Mouse (Mus musculus) liver, embryonic 13.5 days (tissue): ENCODE measurements around the gene Ciao2a. TPM values are rescaled to one million over a fixed set of nuclear protein-coding genes. Genes with fewer than 3 reads are reported as not detected.
A peak's percentile ranks its signal among the peaks of the same experiment; 100 is the strongest.

Source experiments
- ATAC-seq: fragments of 200-750 bp; cut with Nextera tagmentation; 2 replicates; pipeline ENCODE4 v1.8.0; 2017; ENCODE audit warnings: low read depth, mild to moderate bottlenecking, moderate number of reproducible peaks, moderate library complexity
- DNase-seq: peaks from one replicate; pipeline ENCODE4 v3.0.0; 2022
- H3K27ac ChIP-seq: fragments of 300-500 bp; sonication (generic); 2 replicates; pipeline ENCODE4 v1.5.1; 2015; ENCODE audit warnings: moderate library complexity, mild to moderate bottlenecking, inconsistent platforms
- H3K27me3 ChIP-seq: fragments of 300-500 bp; sonication (generic); 2 replicates; pipeline ENCODE4 v1.6.1; 2015; ENCODE audit warnings: mild to moderate bottlenecking, inconsistent platforms
- H3K36me3 ChIP-seq: fragments of 300-500 bp; sonication (generic); 2 replicates; pipeline ENCODE4 v1.6.1; 2015; ENCODE audit warnings: mild to moderate bottlenecking, inconsistent platforms
- H3K4me1 ChIP-seq: fragments of 300-500 bp; sonication (generic); replicated peaks from 2 replicates; pipeline ENCODE4 v1.6.1; 2015; ENCODE audit warnings: inconsistent platforms
- H3K4me2 ChIP-seq: fragments of 300-500 bp; sonication (generic); 2 replicates; pipeline ENCODE4 v1.6.1; 2015; ENCODE audit warnings: inconsistent platforms, mild to moderate bottlenecking, moderate library complexity
- H3K4me3 ChIP-seq: fragments of 300-500 bp; sonication (generic); replicated peaks from 2 replicates; pipeline ENCODE4 v1.5.1; 2015; ENCODE audit warnings: mild to moderate bottlenecking, inconsistent platforms
- H3K9ac ChIP-seq: fragments of 300-500 bp; sonication (generic); 2 replicates; pipeline ENCODE4 v1.6.1; 2015; ENCODE audit warnings: mild to moderate bottlenecking, inconsistent platforms
- H3K9me3 ChIP-seq: fragments of 300-500 bp; sonication (generic); replicated peaks from 2 replicates; pipeline ENCODE4 v1.6.1; 2016; ENCODE audit warnings: inconsistent platforms
- WGBS: fragments of 180-500 bp; shearing (Covaris S2); methylation state at CpG from one replicate; pipeline ENCODE4 v1.1.7; 2015; ENCODE audit not compliant: insufficient replicate concordance; 5-methylcytosine and 5-hydroxymethylcytosine counted together
- polyA plus RNA-seq: library from polyadenylated mRNA; unstranded; fragments of >200 nt; fragmentation: Nextera tagmentation; extraction: Ambion mirVana; gene quantifications from 2 replicates; pipeline ENCODE4 v1.2.1, GENCODE M21; 2015

The Ciao2a gene
- polyA plus RNA-seq, 1 experiment from 2014 or later: 196 TPM

GRCm38 (mm10) chr9:66092664-66093063, 33.7 kb upstream of the Ciao2a start:
- peak overlapping the region; percentile 6; the same call in 1 of the 2 replicates for H3K27ac ChIP-seq
- no peak overlapping the region for H3K4me2 ChIP-seq
- H3K4me3 ChIP-seq: no peak overlapping the region
- DNase-seq (no peak), ATAC-seq (0 out of 2 replicates have a peak, but pooled peaks have one; percentile 40)
- H3K9me3 ChIP-seq: no peaks in the 10 kb centered on the region
- peaks cover 21% of the 10 kb centered on the region for H3K4me1 ChIP-seq
- H3K36me3 ChIP-seq: peaks cover 96% of the 10 kb centered on the region
- no peaks in the 10 kb centered on the region for H3K27me3 ChIP-seq
- 83% methylated on average over 2 of the region's 2 CpGs for WGBS
- 0 out of 2 replicates have a peak overlapping the region, but pooled peaks have one; percentile 4 for H3K9ac ChIP-seq

GRCm38 (mm10) chr9:66101577-66101976, 24.8 kb upstream of the Ciao2a start:
- Histone ChIP-seq H3K4me3 (no peak overlapping the region), H3K4me2 (no peak overlapping the region), H3K27me3 (no peaks in the 10 kb centered on the region), H3K36me3 (peaks cover 87% of the 10 kb centered on the region), H3K27ac (no peak overlapping the region), H3K9ac (no peak overlapping the region), H3K4me1 (peaks cover 23% of the 10 kb centered on the region), H3K9me3 (no peaks in the 10 kb centered on the region)
- DNase-seq (no peak), ATAC-seq (no peak)
- WGBS: 86% methylated on average over 8 of the region's 8 CpGs

- no peak overlapping the region for H3K27ac ChIP-seq
- no peak overlapping the region for H3K4me2 ChIP-seq
- no peak overlapping the region for H3K9ac ChIP-seq
- peaks cover 23% of the 10 kb centered on the region for H3K4me1 ChIP-seq
- H3K9me3 ChIP-seq: no peaks in the 10 kb centered on the region
- 84% methylated on average over 6 of the region's 6 CpGs for WGBS
- H3K4me3 ChIP-seq: no peak overlapping the region
- H3K36me3 ChIP-seq: peaks cover 86% of the 10 kb centered on the region
- no peak for DNase-seq
- H3K27me3 ChIP-seq: no peaks in the 10 kb centered on the region
- ATAC-seq: no peak
Observed at GRCm38 (mm10) chr9:66102668-66103067, 23.7 kb upstream of the Ciao2a start.

GRCm38 (mm10) chr9:66104601-66105000, 21.8 kb upstream of the Ciao2a start:
- WGBS: 86% methylated on average over 4 of the region's 4 CpGs
- Histone ChIP-seq H3K9me3 (no peaks in the 10 kb centered on the region), H3K27ac (peak overlapping the region; percentile 65; the same call in 1 of the 2 replicates), H3K4me2 (no peak overlapping the region), H3K27me3 (no peaks in the 10 kb centered on the region), H3K36me3 (peaks cover 90% of the 10 kb centered on the region), H3K4me1 (peaks cover 23% of the 10 kb centered on the region), H3K9ac (no peak overlapping the region), H3K4me3 (no peak overlapping the region)
- ATAC-seq (peak; percentile 68; the same call in 1 of the 2 replicates), DNase-seq (no peak)

GRCm38 (mm10) chr9:66105168-66105567, 21.2 kb upstream of the Ciao2a start:
- H3K27ac ChIP-seq: peak overlapping the region; percentile 65
- no peak overlapping the region for H3K4me2 ChIP-seq
- 91% methylated on average over 8 of the region's 8 CpGs for whole genome bisulfite sequencing
- H3K4me1 ChIP-seq: peaks cover 26% of the 10 kb centered on the region
- H3K4me3 ChIP-seq: no peak overlapping the region
- DNase-seq (no peak), ATAC-seq (no peak)
- no peak overlapping the region for H3K9ac ChIP-seq
- H3K36me3 ChIP-seq: peaks cover 86% of the 10 kb centered on the region
- H3K9me3 ChIP-seq: no peaks in the 10 kb centered on the region
- no peaks in the 10 kb centered on the region for H3K27me3 ChIP-seq

- H3K9me3 ChIP-seq: no peaks in the 10 kb centered on the region
- H3K27ac ChIP-seq: no peak overlapping the region
- no peaks in the 10 kb centered on the region for H3K27me3 ChIP-seq
- peaks cover 65% of the 10 kb centered on the region for H3K36me3 ChIP-seq
- H3K9ac ChIP-seq: no peak overlapping the region
- DNase-seq (no peak), ATAC-seq (no peak)
- 95% methylated on average over 1 of the region's 1 CpGs for WGBS
- H3K4me1 ChIP-seq: peaks cover 28% of the 10 kb centered on the region
- no peak overlapping the region for H3K4me2 ChIP-seq
- H3K4me3 ChIP-seq: no peak overlapping the region
Observed at GRCm38 (mm10) chr9:66109574-66109973, 16.8 kb upstream of the Ciao2a start.

- DNase-seq (no peak), ATAC-seq (no peak)
- 53% methylated on average over 8 of the region's 8 CpGs for WGBS
Observed at GRCm38 (mm10) chr9:66110126-66110525, 16.3 kb upstream of the Ciao2a start.

GRCm38 (mm10) chr9:66110611-66111379, 15.6 kb upstream of the Ciao2a start:
- Histone ChIP-seq H3K9ac (no peak overlapping the region), H3K4me1 (peaks cover 24% of the 10 kb centered on the region), H3K27ac (peak overlapping the region; percentile 5; the same call in 1 of the 2 replicates), H3K36me3 (peaks cover 64% of the 10 kb centered on the region), H3K27me3 (no peaks in the 10 kb centered on the region), H3K4me3 (no peak overlapping the region), H3K4me2 (no peak overlapping the region), H3K9me3 (no peaks in the 10 kb centered on the region)
- no peak for ATAC-seq
- WGBS: 77% methylated on average over 8 of the region's 8 CpGs
- DNase-seq: no peak

More at GRCm38 (mm10) chr9:66110126-66110525, 16.3 kb upstream of the Ciao2a start:
- H3K27ac ChIP-seq: peak overlapping the region; percentile 5; the same call in 1 of the 2 replicates
- H3K9me3 ChIP-seq: no peaks in the 10 kb centered on the region
- H3K36me3 ChIP-seq: peaks cover 65% of the 10 kb centered on the region
- H3K4me3 ChIP-seq: no peak overlapping the region
- no peak overlapping the region for H3K4me2 ChIP-seq
- H3K27me3 ChIP-seq: no peaks in the 10 kb centered on the region
- H3K9ac ChIP-seq: no peak overlapping the region
- H3K4me1 ChIP-seq: peaks cover 28% of the 10 kb centered on the region

GRCm38 (mm10) chr9:66114341-66114740, 12.1 kb upstream of the Ciao2a start:
- Histone ChIP-seq H3K4me1 (peaks cover 43% of the 10 kb centered on the region), H3K9me3 (no peaks in the 10 kb centered on the region), H3K4me3 (no peak overlapping the region), H3K27me3 (no peaks in the 10 kb centered on the region), H3K36me3 (peaks cover 49% of the 10 kb centered on the region), H3K27ac (no peak overlapping the region), H3K4me2 (no peak overlapping the region), H3K9ac (no peak overlapping the region)
- ATAC-seq: no peak
- 47% methylated on average over 3 of the region's 3 CpGs for WGBS
- DNase-seq: no peak

- 76% methylated on average over 8 of the region's 8 CpGs for WGBS
- peak overlapping the region; percentile 41 for H3K27ac ChIP-seq
Observed at GRCm38 (mm10) chr9:66116890-66117289, 9.5 kb upstream of the Ciao2a start.

GRCm38 (mm10) chr9:66119498-66119897, 6.9 kb upstream of the Ciao2a start:
- H3K4me3 ChIP-seq: no peak overlapping the region
- peaks cover 30% of the 10 kb centered on the region for H3K36me3 ChIP-seq
- H3K9me3 ChIP-seq: no peaks in the 10 kb centered on the region
- DNase-seq (no peak), ATAC-seq (no peak)
- H3K27ac ChIP-seq: peak overlapping the region; percentile 79
- H3K4me1 ChIP-seq: peaks cover 74% of the 10 kb centered on the region
- H3K9ac ChIP-seq: peak overlapping the region; percentile 46; the same call in 1 of the 2 replicates
- no peaks in the 10 kb centered on the region for H3K27me3 ChIP-seq
- WGBS: 68% methylated on average over 2 of the region's 2 CpGs
- peak overlapping the region; percentile 36 for H3K4me2 ChIP-seq

More at GRCm38 (mm10) chr9:66116890-66117289, 9.5 kb upstream of the Ciao2a start:
- Histone ChIP-seq H3K4me2 (no peak overlapping the region), H3K4me3 (no peak overlapping the region), H3K4me1 (peaks cover 57% of the 10 kb centered on the region), H3K9me3 (no peaks in the 10 kb centered on the region), H3K9ac (no peak overlapping the region), H3K36me3 (peaks cover 40% of the 10 kb centered on the region), H3K27me3 (no peaks in the 10 kb centered on the region)
- ATAC-seq (no peak), DNase-seq (no peak)
